Mouse (Mus musculus): ENCODE data around the gene Tenm4.

Gene Tenm4

GRCm38 (mm10) chr7:96489348-96490076 is 318.5 kb downstream of the Tenm4 start:
- no peak for DNase-seq

- DNase-seq, result no peak
These were observed 320.9 kb downstream of the Tenm4 start for GRCm38 (mm10) chr7:96491896-96492295.

DNA sequence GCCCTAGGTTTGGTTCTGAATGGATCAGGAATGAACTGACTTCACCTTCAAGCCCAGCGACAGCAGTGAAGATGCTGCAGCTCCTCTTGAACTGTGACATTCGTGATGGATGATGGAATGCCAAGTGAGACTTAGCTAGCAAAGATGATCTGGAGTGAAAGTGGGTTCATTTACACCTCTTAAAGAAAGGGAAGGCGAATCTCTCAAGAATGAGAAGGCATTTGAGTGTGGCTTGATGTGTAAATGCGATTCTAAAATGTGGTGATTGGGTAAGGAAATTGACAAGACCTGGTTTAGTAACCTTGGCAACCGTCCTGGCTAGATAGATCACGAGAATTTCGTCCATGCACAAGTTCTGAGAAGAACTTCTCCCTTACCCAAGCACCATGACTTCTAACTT is 321.6 kb downstream of the Tenm4 start:
- no peak for DNase-seq

- no peak for DNase-seq
These were observed 323.0 kb downstream of the Tenm4 start for GRCm38 (mm10) chr7:96494057-96494456.

- DNase-seq, result no peak
These were observed 329.1 kb downstream of the Tenm4 start for GRCm38 (mm10) chr7:96500108-96500507.

- no peak for DNase-seq
These were observed 329.8 kb downstream of the Tenm4 start for GRCm38 (mm10) chr7:96500797-96501196.

GRCm38 (mm10) chr7:96502321-96502973 is 331.4 kb downstream of the Tenm4 start:
- DNase-seq, result no peak

DNA sequence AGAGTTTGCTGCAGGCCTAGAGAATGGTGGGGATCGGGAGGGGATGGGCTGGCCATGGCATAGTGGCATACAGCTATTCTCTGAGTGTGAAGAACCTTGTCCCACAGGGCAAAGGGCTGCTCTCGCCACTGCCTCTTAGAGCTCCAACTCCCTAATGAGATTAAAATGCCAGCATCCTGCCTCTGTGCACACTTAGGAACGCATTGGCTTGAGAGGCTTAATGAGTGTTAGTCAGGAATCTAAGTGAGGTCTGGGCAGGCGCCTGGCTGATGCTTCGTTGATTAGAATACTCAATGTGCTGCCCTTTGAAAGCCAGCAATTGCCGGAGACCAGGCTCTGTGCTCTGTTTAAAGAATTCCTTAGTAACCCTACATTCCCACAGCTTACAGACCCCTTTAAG is 334.5 kb downstream of the Tenm4 start:
- DNase-seq, result no peak

GRCm38 (mm10) chr7:96507046-96507445 is 336.0 kb downstream of the Tenm4 start:
- no peak for DNase-seq

DNA sequence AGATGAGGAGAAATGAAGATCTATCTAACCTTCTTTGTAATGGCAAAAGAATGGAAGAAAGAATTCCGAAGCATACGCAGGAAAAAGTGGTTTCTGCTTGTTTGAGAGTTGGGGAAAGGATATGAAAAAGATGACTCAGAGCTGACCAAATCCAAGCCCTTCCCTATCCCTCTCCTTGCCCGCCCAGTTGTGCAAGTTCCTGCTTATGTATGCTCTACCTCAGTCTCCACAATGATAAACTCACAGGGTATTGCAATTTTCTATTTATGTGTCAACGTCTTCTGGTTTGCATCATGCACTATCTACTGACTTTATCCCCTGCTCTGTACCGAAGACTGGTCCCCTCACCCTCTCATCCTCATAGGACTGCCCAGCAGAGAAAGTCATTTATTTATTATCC is 339.4 kb downstream of the Tenm4 start:
- no peak for DNase-seq

- DNase-seq, result no peak
These were observed 340.1 kb downstream of the Tenm4 start for GRCm38 (mm10) chr7:96511018-96511609.

DNA sequence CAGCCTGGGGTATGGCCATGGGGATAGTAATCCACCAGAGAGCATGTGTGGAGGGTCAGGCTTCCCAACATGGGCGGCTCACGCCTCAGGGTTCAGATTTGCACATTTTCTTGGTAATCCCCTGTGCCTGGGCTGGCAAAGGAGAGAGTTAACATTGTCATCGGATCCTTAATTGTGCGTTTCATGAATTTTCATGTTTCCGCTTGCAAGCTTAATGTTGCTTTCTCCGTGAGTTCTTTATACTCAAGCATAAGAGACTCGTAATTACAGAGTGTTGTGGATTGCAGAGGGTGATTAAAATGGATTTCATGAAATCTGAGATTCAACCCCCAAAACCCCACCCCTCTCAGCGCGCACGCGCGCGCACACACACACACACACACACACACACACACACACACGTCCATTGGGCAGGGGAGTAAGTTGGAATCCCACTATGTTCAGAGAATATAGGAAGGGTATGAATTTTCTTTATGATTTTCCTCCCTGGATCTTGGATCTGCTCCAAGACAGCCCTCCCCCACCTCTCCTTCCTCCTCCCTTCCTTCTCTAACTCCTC is 341.0 kb downstream of the Tenm4 start:
- DNase-seq, result no peak

GRCm38 (mm10) chr7:96519216-96519615 is 348.2 kb downstream of the Tenm4 start:
- peak; percentile 7 to 29 for DNase-seq

- DNase-seq, result no peak
These were observed 350.9 kb downstream of the Tenm4 start for GRCm38 (mm10) chr7:96521956-96522355.

DNA sequence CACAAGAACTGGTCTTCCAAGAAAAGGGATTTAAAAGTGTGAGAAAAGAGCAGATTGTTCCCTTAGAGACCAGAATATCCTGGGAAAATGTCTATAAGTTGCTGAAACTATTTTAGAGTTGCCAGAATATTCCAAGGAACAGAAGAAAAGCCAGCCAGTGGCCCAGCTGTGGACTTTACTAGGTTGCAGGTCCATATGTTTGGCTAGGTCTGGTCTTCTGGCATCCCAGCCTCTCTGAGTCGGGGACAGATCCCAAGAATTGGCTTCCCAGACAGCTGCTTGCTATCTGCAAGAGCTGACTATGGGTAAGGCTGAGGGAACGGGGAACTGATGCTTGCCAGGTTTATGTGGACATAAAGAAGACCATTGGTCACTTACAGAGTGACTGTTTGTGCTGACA is 352.6 kb downstream of the Tenm4 start:
- no peak for DNase-seq

GRCm38 (mm10) chr7:96524486-96525205 is 353.6 kb downstream of the Tenm4 start:
- no peak for DNase-seq

DNA sequence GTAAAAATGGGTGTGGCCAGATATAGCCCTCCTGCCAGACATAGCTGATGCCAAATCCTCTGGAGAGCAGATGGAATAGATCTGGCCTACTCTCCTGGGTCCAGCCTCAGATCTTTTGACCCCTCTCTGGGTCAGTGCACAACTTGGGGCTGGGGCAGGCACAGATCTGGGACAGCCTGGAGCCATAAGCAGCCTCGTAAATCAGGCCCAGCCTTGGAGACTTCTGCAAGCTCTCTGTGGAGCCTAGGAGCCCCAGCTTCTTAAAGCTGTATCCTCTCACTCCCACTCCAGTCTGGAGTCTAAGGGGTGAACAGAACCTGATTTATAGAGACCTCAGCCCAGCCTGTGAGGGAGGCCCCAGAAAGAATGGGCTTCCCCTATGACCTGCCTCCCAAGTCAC is 354.3 kb downstream of the Tenm4 start:
- DNase-seq, result no peak

DNA sequence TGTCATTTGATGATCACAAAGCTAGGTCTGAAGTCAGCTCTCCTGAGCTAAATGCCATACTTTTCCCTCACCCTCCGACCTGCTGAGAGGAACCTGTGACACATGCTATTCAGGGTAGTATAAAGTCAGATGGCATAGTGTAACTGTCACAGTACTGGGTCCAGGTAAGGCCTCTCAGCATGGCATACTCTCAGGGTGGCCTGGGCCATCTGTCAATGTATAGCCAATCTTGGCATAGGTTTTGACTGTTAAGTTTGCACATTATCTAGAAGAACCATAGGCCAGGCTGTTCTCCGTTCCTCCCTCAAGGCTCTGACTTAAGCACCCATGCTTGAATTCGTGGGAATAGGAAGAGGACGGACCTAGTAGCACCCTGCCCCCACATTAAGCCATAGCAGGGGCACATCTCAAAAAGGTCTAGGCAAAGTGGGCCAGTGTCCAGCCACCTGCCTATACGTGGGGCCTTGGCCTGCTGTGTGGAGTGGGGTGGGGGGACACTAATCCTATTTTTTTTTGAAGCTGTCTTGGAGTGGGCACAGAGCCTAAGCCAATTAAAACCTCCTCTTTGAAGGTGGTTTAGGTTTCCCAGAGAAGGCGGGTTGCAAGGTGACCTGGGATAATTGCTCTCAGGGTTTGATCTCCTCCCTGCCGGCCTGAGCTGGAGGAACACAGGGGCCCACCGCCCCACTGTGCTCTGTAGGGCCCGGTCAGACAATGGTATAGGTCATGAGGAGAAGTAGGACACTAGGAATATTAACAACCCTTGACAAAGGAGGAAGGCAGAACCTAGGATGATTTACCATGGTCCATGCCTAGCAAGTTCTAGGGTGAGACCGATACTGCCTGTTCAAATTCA is 359.8 kb downstream of the Tenm4 start:
- no peak for DNase-seq

GRCm38 (mm10) chr7:96531954-96532737 is 361.1 kb downstream of the Tenm4 start:
- DNase-seq, result no peak

GRCm38 (mm10) chr7:96532804-96533400 is 361.9 kb downstream of the Tenm4 start:
- no peak for DNase-seq

DNA sequence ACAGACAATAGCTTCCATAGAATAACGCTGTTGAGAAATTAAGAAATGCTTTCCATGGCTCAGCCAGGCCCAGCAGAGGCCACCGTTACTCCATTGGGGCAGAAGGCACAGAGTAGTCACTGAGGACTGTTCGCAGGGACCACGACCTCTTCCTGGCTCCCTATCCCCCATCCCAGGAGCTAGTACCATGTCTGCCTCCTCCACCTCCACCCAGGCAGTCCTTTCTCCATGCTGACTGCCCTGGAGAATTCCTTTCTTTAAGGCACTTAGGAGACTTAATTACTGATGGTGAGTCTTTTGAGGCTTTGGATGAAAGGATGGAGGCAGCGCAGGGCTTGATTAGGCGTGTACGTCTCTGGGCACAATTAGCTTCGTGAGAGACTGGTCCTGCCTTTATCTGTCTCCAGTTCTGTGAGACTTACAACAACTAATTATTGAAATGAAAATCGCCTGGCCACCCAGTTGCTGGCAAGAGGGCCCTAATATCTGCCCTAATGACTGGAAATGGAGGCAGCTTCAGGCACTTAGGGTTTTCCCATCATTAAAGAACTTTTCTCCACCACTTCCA is 365.4 kb downstream of the Tenm4 start:
- DNase-seq, result no peak

Data from lung, adult 18-20 months (tissue).